Mouse (Mus musculus): Measurements from ENCODE around the gene Fbln5.

The Fbln5 gene

DNA sequence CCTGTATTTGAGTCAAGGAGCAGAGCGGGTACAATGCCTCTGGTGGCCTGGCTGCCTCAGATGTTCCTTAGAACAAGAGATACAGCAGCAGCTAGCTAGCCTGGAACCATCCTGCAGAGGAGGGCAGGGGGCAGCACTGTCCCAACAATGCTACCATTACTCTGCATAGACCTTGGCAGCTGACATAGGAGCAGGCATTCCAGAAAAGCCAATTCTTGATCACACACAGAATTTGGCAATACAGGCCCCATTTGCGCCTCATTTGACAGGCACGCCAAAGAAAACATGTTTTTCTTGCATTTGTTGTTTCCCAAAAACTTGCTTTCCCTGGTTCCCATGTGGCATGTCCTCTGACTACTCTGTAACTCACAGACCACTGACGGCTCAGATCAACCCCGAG, 56.8 kb downstream of the Fbln5 start:
- no peak for DNase-seq (ENCODE audit: low spot score)

DNA sequence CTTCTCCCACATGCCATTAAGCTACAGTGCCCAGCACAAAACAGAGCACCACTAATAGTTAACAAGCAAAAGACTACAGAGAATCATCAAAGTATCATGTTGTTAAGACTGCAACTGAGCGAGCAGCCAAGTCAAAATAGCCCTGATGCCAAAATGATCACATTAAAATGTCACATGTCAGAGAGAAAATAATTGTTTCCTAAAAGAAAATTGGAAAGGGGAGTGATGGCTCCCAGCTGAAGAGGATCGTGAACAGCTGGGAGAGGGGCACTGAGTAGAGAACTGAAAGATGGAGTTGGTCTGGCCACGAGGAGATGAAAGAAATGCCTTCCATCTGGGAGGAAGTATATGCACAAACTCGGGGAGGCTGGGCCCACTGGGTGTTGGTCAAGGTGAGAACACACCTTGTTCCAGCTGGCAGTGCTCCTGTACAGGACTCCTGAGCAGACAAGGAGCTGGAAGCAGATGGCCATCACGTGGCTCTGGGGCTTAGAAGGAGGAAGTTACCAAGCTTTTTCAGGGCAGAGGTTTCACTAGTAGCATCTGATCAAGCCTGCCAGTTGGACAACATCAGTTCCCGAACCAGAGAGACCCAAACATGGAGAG, 59.3 kb downstream of the Fbln5 start:
- DNase-seq (ENCODE audit: low spot score) = no peak

DNA sequence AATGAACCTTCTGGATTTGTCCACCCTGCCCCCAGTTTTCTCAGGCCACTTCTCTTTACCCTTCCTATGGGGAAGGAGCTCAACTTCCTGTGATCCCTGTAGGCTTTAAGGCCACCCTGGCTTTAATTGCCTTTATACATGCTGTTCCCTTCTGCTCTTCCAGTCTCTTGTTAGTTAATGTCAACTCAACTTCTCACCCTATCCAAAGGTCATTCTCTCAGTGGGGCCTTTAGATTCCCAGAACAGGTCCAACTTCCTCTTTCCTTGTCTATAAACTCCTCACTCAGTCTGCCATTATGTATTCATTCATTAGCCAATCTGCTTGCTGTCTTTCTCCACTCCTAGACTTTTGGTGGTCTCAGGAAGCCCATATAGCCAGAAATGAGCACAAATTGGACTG, 60.2 kb downstream of the Fbln5 start:
- no peak for DNase-seq (ENCODE audit: low spot score)

GRCm38 (mm10) chr12:101742375-101742774, 76.5 kb downstream of the Fbln5 start:
- DNase-seq (ENCODE audit: low spot score) = no peak

DNA sequence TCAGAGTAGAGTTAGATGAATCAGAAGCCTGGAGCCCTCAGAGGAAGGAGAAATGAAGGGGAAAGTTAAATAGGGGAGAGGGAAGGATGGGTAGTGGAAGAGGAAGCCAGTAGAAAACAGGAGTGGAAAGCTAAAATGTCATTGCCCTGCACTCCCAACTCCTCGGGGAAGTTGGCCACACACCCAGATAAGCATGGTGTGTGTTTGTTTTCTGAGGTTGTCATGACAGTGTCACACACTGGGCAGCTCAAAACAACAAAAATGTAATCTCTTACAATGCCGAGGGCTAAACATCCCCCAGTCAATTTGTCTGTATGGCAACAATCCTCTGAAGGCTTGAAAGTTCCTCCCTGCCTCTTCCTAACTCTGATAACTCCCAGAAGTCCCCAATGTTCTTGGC, 78.4 kb downstream of the Fbln5 start:
- no peak for DNase-seq (ENCODE audit: low spot score)

DNA sequence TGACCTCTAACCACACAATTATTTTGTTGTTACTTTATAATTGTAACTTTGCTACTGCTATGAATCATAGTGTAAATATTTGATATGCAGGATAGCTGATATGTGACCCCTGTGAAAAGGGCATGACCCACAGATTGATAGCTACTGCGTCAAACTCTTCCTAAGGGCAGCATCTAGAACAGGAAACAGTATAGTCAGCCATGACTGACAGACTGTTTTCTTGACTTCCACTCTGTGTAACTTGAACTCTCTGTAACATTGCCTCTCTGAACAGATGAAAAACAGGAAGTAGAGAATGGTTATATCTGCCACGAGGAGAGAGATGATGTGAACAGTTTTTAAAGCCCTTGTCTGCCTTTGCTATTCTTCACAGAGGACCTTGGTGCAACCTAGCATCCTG, 78.8 kb downstream of the Fbln5 start:
- DNase-seq (ENCODE audit: low spot score) = no peak

- peak; percentile 49 for DNase-seq (ENCODE audit: low spot score)
Observed at GRCm38 (mm10) chr12:101718755-101719150, 100.1 kb downstream of the Fbln5 start.

- peak; percentile 77 for DNase-seq (ENCODE audit: low spot score)
Observed at GRCm38 (mm10) chr12:101718054-101718754, 100.7 kb downstream of the Fbln5 start, which contains the start of gene Tc2n. TSS of gene Tc2n (minus strand) at chr12:101718523.

- DNase-seq (ENCODE audit: low spot score) = no peak
Observed at GRCm38 (mm10) chr12:101699176-101699575, 119.7 kb downstream of the Fbln5 start.

Measured in embryo, embryonic 10.5 days (tissue).